Comparison of ENCODE assay signal across 11 mouse cellular contexts in the genomic region with DNA sequence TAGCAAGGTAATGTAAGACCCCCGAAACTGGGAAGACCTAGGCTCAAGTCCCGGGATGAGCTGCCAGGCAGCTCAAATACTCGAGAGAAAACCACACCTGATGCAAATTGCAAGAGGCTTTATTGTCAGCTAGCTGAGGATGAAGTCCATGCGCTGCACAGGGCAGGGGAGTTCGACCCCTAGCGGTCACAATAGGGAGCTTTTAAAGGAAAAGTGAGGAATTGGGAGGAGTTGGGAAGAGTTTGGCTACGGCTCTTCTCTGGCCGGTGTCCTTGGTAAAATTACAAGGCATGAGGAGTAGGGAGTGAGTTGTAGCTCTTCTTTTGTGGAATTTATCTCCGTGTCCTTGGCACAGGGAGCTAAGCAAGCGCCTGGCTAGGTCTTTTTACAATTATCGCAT. TPM values are rescaled to one million over a fixed set of nuclear protein-coding genes. Genes with fewer than 3 reads are reported as not detected.
DNase-seq lines count a peak whose midpoint lies in the region; ATAC-seq lines count a peak whose summit lies in the region.
"Had no signal": no experiment of that assay in that cellular context is flagged by ENCODE, and none has a peak within 500 bp of the region (broad histone marks: within the 10 kb centered on the region; RNA-seq: fewer than 3 reads in every experiment).

No protein-coding gene starts in this region.

- no peak overlapping the region for H3K27ac ChIP-seq in kidney, embryonic 16.5 days (ENCODE audit: low read length)
- H3K27ac ChIP-seq in embryonic facial prominence, embryonic 10.5 days (replicated peaks) = no peak overlapping the region
- H3K27ac ChIP-seq: limb, embryonic 12.5 days had no signal

- no peaks in the 10 kb centered on the region for H3K4me1 ChIP-seq in kidney, embryonic 16.5 days (ENCODE audit: insufficient read depth, low read length)
- H3K4me1 ChIP-seq in embryonic facial prominence, embryonic 10.5 days = no peaks in the 10 kb centered on the region
- H3K4me1 ChIP-seq: limb, embryonic 12.5 days had no signal

- intact Hi-C loops in left cerebral cortex, postnatal 25 days (cut with DNase I) = no loop called here

- H3K27me3 ChIP-seq in kidney, embryonic 16.5 days (ENCODE audit: insufficient read depth, low read length) = no peaks in the 10 kb centered on the region
- H3K27me3 ChIP-seq in embryonic facial prominence, embryonic 10.5 days (replicated peaks; ENCODE audit: low read depth, poor library complexity, severe bottlenecking) = no peaks in the 10 kb centered on the region
- H3K27me3 ChIP-seq: limb, embryonic 12.5 days had no signal

- H3K9me3 ChIP-seq in kidney, embryonic 16.5 days (ENCODE audit: low read length) = no peaks in the 10 kb centered on the region
- no peaks in the 10 kb centered on the region for H3K9me3 ChIP-seq in embryonic facial prominence, embryonic 10.5 days
- H3K9me3 ChIP-seq: limb, embryonic 12.5 days had no signal

- no peak overlapping the region for H3K4me2 ChIP-seq in kidney, embryonic 16.5 days (replicated peaks; ENCODE audit: low read depth, low read length)
- H3K4me2 ChIP-seq: limb, embryonic 12.5 days had no signal

- 49% methylated on average over 11 of the region's 11 CpGs for WGBS in kidney, embryonic 16.5 days
- 43% methylated on average over 11 of the region's 11 CpGs for WGBS in embryonic facial prominence, embryonic 10.5 days

- H3K36me3 ChIP-seq in kidney, embryonic 16.5 days (ENCODE audit: insufficient read depth, low read length) = no peaks in the 10 kb centered on the region
- no peaks in the 10 kb centered on the region for H3K36me3 ChIP-seq in embryonic facial prominence, embryonic 10.5 days (replicated peaks)
- H3K36me3 ChIP-seq: limb, embryonic 12.5 days had no signal

- H3K4me3 ChIP-seq in kidney, embryonic 16.5 days (ENCODE audit: low read length) = no peak overlapping the region
- no peak overlapping the region for H3K4me3 ChIP-seq in embryonic facial prominence, embryonic 10.5 days
- H3K4me3 ChIP-seq: limb, embryonic 12.5 days; myocyte had no signal

- no peak for ATAC-seq in kidney, embryonic 16.5 days (ENCODE audit: low FRiP score, low TSS enrichment)

- DNase-seq in kidney, adult 8-10 months = peak; percentile 14
- peak; percentile 70 for DNase-seq in WW6 (ENCODE audit: low read depth, low spot score)
- peak; percentile 30 for DNase-seq in embryonic facial prominence, embryonic 10.5 days (ENCODE audit: low spot score)
- DNase-seq in lung, postnatal 14 days = peak; percentile 32
- DNase-seq in left cerebral cortex, postnatal 25 days (ENCODE audit: low spot score in 2 of 2) = no peak
- no peak for DNase-seq in cerebellum, adult 9-11 months
- no peak for DNase-seq in right cerebral cortex, adult 18-20 months

- H3K9ac ChIP-seq in kidney, embryonic 16.5 days (replicated peaks; ENCODE audit: low read length) = no peak overlapping the region
- H3K9ac ChIP-seq: limb, embryonic 12.5 days had no signal

RNA-seq across cellular contexts. Expression of gene Fbxo27, which starts 16.9 kb away (rescaled TPM):
- polyA plus RNA-seq in kidney, embryonic 16.5 days (2015; fragmentation: Nextera tagmentation; extraction: Ambion mirVana) = 7.0 and 7.2 TPM in 2 replicates
- 7.8 TPM in 2 replicates for polyA plus RNA-seq in embryonic facial prominence, embryonic 10.5 days (2016; fragmentation: Nextera tagmentation; extraction: Ambion mirVana)
- 10 to 100 TPM; 21.6 to 21.8 TPM for total RNA-seq in left cerebral cortex, postnatal 25 days (2021)
- polyA plus RNA-seq: myocyte had no signal

RNA-seq across cellular contexts. Expression of gene Fbxo17, which starts 40.9 kb away (rescaled TPM):
- polyA plus RNA-seq in kidney, embryonic 16.5 days (2015; fragmentation: Nextera tagmentation; extraction: Ambion mirVana) = 9.4 and 9.9 TPM in 2 replicates
- polyA plus RNA-seq in embryonic facial prominence, embryonic 10.5 days (2016; fragmentation: Nextera tagmentation; extraction: Ambion mirVana) = 11.9 and 14.3 TPM in 2 replicates
- 1 to 10 TPM in 1 of 2 experiments, under 1 TPM in 1; 0.76 to 1.3 TPM for total RNA-seq in left cerebral cortex, postnatal 25 days (2021)

RNA-seq across cellular contexts. Expression of gene Acp7, which starts 44.6 kb away (rescaled TPM):
- not detected in 2 replicates for polyA plus RNA-seq in kidney, embryonic 16.5 days (2015; fragmentation: Nextera tagmentation; extraction: Ambion mirVana)
- polyA plus RNA-seq in embryonic facial prominence, embryonic 10.5 days (2016; fragmentation: Nextera tagmentation; extraction: Ambion mirVana) = not detected in 2 replicates
- total RNA-seq in left cerebral cortex, postnatal 25 days (2021) = 1 to 10 TPM; 1.1 to 1.6 TPM
- total RNA-seq: adrenal gland, postnatal 4 days had no signal
- polyA plus RNA-seq: limb, embryonic 12.5 days; myocyte had no signal

Comparison
In these comparisons a context has a peak if more than half of its experiments do, and no peak if none do; other contexts are left out.
1. DNase-seq: peak in kidney, adult 8-10 months (2 of 2), WW6 (single experiment), embryonic facial prominence, embryonic 10.5 days (single experiment) and lung, postnatal 14 days (single experiment); none in left cerebral cortex, postnatal 25 days (0 of 2), cerebellum, adult 9-11 months (single experiment) and right cerebral cortex, adult 18-20 months (single experiment).